Mouse (Mus musculus) embryo, embryonic 11 days (tissue): ENCODE results near the gene Pax3.

ENCODE experiments used
- DNase-seq: peaks from one replicate; pipeline ENCODE4 v3.0.0-alpha.2; 2015

The Pax3 gene

DNA sequence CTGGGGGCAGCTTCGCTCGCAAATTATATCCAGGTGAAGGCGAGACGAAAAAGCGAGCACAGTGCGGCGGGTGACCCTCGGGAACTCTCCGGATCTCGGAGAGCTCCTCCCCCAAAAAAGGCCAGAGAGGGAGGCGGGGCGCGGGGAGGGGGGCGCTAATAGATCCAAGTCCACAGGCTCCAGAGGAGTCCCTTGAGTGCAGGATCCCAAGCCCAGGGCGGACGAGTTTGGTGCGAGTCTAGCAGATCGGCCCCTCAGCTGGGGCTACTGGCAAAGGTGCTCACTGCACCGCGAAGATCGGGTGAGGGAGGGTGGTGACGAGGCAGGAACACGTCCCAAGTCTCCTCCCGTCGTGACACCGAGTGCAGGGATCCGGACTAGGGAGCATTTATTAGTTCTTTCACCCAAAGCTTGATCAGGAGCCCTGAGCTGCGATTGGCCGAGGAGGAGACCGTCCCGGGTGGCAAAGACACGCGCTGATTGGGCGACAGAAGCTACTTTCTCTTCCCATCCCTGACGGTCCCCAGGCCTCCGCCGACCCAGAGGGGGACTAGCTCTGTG is at the start of gene Pax3:
Pax3 (minus strand) TSS at position 384 of the 561 bp plus-strand sequence.
- DNase-seq = peak; percentile 81

GRCm38 (mm10) chr1:78234306-78234705 is 37.4 kb upstream of the Pax3 start:
- DNase-seq = no peak

DNA sequence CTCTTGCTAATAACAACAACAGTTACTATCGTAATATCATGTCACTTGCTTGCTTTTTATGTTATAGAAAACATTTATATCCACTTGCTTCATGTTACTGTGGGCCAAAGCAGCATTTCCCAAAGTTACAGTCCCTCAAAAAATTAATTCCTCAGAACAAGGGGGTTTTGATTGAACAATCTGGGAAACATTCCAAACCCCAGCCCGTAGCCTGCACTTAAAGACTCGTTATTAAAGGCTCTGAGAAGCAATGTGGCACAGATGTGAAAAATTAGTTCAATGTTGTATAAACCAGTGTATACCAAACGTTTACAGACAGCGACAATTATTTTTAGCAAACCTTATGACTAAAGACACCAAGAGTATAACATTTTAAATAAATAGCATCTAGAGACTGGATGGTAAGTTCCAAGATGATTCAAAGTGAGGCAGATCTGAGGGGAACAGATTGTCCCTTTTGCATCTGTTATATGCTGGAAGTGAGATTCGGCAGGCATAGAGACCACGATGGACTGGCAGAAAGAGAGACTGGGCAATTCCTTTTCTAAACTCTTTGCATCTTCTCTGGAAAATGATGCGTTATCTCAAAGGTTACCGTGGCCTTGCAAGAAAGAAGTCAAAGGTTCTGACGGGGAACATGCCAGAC is 35.1 kb upstream of the Pax3 start:
- DNase-seq = no peak

- DNase-seq = no peak
These were observed 32.9 kb upstream of the Pax3 start for GRCm38 (mm10) chr1:78229801-78230200.

DNA sequence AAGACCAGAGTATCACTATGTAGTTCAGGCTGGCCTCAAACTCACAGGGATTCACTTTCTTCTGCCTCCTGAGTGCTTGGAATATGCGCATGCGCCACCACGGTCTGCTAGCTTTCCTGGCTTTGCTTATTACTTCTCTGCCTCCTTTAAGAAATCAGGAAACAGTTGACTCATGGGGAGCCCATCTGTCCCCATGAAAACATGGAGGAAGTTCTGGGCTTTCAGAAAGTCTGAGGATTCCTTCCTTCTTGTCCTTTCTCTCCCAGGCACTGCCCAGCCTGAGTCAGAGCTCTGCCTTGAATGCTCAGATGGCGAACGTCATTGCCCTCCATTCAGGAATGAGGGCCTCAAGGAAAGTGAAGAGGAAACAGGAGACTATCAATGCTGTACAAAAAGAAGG is 31.8 kb upstream of the Pax3 start:
- DNase-seq = no peak

GRCm38 (mm10) chr1:78218057-78218780 is 21.3 kb upstream of the Pax3 start:
- DNase-seq = peak; percentile 56

- peak; percentile 68 for DNase-seq
These were observed 20.5 kb upstream of the Pax3 start for GRCm38 (mm10) chr1:78217151-78218034.

GRCm38 (mm10) chr1:78216509-78217141 is 19.7 kb upstream of the Pax3 start:
- peak; percentile 69 for DNase-seq

DNA sequence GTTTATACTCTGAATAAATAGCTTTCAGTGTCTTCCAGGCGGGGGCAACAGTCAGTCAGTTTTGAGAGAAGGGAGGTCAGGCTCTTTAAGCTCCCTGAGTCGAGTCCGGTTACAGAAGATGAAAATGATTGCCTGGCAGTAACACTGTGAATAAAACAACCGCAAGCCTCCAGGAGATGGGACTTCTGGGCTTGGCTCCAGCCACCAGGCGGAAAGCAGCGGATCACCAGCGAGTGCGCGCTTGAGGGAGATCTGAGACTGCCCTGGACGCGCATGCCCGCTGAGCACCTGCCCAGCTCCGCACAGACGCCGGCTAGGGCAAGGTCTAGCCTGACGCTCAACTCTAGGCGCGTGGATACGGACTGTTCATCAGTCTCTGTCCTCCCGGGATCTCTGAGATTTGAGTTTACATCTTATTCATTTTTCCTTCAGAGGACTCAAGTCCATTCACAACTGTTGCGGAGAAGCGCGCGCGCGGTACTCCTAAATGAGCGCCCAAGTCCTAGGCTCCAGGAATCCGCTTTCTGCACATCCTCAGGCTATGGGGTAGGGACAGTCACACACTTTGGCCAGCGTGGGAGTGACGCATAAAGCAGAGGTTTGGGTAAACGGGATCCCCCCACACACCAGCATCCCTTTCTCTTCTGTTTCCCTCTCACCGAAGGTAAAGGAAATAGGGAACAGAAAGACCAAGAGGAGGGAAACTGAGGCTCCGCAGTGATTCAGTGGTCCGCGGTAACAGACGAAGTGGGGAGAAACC is 19.0 kb upstream of the Pax3 start:
- peak; percentile 82 for DNase-seq

- no peak for DNase-seq
These were observed 14.1 kb upstream of the Pax3 start for GRCm38 (mm10) chr1:78211041-78211440.

GRCm38 (mm10) chr1:78210568-78210967 is 13.6 kb upstream of the Pax3 start:
- peak; percentile 53 for DNase-seq

DNA sequence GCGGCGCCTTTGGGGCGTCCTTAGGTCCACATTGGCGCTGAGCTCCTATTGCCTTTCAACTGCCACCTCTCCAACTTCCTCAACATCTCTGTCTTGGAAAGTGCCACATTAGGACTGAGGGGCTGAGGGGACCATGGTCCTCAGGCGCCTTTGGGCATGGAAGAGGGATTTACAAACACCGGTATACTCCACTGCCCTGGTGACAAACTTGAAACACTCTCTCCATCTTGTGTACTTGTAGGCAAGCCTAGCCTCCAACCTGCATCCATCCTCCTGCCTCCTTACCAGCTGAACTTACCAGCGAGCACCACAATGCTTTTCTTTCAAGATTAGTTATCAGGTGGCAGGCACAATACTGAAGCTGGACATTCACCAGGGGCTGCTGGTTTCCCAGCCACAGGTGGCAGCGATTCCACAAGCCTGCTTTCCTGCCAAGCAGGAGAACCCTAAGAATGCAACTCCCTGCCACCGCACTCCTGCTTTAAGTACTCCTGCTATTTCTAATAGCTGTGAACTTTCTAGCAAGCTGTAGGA is 11.4 kb upstream of the Pax3 start:
- DNase-seq = no peak

DNA sequence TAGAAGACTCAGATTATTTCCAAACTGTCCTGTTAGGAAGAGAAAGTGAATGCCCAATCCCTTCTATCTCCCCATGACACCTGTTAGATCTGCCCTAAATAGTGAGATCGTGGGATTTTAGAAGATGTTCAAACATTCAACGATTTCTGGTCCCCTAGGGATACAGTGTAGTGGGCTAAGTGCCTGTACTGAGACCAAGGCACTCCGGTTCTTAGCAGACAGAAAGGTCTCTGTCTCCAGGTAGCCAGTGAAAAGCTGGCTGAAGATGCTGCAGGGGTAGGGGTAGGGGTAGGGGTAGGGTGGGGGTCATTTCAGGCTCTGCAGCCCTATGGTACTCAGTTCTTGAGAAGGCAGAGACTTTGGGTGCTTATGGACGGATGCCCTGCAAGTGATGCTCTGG is 7.4 kb upstream of the Pax3 start:
- peak; percentile 17 for DNase-seq

DNA sequence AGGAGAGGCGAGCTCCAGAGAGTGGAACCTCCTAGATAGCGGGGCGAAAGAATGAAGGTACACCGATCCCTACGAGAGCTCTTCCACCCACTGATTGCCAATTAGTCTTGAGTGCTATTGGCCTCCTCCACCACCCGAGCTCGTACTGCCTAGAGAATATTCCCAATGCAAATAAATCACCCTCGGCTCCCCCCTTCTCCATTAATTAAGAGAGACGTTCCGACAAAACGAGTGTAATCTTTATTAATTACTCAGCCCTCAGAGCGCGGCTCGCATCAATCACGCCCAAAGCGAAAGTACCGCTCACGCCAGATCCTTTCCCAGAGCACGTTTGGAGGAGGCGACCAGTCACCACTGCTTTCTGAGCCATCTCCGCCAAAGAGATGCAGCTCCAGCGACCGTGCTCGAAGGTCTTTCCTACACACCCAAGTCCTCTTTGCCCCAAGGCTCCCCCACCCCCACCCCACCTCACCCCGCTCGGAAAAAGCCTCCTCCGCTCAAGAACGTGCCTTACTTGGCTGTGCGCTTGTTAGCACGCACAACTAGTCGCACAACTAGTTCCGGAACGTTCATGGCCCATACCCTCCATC is 6.8 kb upstream of the Pax3 start:
- peak; percentile 72 for DNase-seq

DNA sequence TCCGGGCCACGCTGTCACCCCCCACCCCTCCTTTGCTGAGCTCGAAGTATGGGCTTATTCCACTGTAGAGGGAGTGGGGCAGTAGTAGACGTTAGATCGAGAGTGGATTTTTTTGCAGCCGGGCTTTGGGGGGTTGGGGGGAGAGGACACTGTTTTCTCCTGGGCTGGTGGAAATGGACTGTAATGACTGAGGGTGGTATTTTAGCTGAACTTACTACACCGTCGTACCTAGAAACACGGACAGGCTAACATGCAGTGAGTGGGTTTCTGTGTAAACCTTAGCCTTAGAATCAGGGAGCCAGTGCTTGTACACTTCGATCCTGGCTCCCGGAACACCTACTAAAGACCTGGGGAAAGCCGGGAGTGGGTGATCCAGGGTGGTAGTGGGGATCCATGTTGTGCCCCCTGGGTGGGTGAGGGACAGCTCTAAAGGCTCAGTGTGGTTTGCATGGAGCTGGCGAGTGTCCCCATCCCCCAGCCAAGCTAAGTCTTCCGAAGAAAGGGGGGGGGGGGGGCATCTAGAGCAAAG is 6.2 kb upstream of the Pax3 start:
- peak; percentile 33 for DNase-seq

DNA sequence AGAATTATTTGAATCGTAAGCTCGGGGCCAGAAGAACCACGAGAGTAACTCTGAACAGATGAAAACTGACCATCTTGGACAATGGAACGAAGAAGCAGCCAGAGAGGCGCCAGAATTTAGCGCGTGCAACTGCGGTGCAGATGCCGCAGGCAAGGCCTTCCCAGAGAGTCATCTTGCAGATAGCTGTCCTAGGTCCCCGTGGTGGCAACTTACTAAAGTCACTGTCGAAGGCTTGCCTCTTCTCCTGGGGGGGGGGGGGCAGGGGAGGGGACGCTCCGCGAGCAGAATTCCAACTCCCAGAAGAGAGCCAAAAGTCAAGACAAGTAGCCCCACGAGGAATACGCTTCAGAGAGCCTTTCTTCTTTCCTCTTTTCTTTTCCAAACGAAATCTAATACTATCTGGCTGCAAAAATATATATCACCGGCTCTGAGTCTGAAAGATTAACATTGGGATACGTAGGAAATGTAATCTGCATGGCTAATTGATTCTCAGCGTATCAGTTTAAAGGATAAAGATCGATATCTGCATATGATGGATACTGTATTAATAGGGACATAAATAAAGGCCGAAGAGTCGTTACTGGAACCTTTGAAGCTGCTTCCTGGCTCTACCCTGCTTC is 5.6 kb upstream of the Pax3 start:
- DNase-seq = peak; percentile 60

DNA sequence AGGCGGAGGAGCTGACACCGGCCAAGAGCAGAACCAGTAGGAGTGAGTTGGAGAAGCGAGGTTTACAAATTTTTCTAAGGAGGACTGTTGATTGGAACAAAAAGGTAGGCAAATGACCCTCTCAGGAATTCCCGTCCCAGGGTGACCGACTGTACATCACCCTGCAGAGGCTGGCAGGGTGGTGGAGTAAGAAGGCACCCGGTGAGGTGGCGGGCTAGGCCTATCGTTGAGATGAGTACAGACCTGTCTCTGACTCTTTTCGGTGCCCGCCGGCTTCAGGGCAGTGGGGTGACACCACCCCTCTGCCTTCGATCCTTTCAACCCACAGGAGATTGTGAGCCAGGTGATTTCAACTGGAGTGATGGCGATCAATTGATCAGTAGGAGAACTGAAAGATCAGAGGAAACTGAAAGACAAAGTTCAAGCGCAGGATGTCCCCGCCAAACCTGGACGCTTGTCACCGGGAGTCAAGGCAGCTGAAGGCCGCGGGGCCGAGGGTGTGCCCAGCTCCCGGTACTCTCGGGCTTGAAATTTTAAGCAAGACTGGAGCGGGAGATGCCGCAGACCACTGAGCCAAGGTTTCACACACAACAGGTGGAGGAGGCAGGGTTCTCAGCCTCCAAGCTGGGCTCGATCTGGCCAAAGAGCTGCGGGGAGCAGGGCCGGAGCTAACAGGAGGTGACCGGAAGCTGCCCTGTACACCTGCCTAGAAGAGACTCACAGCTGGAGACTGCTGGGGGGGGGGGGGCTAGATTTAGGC is 4.5 kb upstream of the Pax3 start:
- DNase-seq = peak; percentile 48

DNA sequence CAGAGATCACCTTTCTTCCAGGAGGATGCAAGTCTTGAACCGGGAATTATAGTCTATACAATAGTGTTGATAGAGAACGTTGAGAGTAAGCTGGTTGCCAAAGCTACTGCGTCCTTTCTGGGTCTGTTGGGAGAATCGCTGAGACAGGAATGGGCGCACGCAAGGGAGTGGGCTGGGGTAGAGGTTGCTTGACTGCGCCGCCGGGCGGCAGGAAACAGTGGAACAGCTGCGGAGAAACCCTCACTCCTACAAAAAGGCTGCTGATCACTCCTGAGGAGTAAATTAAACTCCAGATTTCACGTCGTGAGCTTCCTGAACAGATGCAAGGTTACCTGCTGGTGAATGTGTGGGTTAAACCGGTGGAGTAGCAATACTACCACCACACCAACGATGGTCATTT is 3.3 kb upstream of the Pax3 start:
- DNase-seq = peak; percentile 74

DNA sequence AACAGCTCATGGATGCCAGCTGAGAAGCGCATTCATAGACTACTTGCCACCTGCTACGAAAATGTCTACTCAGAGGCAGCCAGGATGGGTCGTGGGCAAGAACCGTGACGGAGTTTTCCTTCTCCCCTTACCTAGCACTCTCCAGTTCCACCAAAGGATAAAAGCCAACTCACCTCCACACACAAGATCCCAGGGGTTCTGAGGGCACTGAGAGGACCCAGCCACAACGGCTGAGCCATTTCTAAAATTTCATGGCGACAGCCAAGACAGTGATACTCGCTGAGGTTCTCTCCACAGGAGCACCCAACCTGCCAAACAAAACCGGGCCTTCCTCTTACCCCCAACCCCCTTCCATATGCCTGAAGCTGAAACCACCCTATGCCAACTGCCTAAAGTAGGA is 2.3 kb upstream of the Pax3 start:
- no peak for DNase-seq
